Mouse (Mus musculus): ENCODE data around the gene Kremen1. TPM values are rescaled to one million over a fixed set of nuclear protein-coding genes. Genes with fewer than 3 reads are reported as not detected.

Kremen1 gene
- polyA plus RNA-seq, 1 experiment = 23.9 TPM

DNA sequence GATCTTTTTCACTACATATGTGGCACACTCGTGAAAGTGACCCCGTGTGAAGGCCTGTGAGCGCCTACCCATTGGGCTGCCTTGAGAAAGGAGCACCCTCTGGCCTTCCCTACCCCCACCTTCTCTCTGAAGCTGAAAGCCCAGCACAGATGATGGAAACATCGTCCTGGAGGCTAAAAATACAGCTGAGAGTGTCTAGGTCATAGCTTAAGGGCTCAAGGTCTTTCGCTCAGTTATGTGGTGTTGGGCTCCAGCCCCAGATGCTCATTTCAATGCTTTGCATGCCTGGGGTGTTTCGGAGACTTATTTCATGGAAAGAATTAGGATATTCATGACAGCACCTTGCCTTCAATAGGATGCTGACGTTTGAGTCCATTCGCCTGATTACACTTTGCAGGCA, 4.4 kb upstream of the Kremen1 start:
- no peak for DNase-seq (ENCODE audit: low read depth)

DNA sequence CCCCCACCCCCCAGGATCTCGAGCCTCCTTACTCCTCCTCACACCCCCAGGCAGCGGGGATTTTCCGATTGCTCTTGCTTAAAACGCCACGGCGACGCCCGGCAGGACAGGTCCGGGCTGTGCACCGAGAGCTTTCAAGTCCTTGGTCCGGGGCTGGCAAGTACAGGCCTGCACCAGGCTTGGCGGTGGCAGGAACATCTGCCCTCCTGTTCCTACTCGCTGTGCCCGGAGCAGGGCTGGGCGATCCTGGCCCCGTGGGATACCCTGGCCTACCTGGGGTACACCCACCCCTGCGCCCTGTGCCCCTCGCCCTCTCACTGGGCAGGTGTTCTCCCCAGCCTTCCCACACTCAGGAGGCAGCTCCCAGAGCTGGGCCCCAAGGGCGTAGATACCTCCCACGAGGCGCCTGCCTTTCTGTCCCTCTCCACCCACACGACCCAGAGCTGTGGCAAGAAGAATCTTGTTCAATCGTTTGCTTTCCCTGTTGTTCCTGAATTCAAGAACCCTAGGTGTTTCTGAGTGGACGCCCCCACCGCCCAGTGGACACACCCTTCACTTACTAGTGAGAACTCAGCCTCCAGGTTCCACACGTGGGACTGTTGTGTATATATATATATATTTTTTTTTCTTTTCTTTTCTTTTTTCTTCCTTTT, 1.8 kb upstream of the Kremen1 start:
- no peak for DNase-seq (ENCODE audit: low read depth)

DNA sequence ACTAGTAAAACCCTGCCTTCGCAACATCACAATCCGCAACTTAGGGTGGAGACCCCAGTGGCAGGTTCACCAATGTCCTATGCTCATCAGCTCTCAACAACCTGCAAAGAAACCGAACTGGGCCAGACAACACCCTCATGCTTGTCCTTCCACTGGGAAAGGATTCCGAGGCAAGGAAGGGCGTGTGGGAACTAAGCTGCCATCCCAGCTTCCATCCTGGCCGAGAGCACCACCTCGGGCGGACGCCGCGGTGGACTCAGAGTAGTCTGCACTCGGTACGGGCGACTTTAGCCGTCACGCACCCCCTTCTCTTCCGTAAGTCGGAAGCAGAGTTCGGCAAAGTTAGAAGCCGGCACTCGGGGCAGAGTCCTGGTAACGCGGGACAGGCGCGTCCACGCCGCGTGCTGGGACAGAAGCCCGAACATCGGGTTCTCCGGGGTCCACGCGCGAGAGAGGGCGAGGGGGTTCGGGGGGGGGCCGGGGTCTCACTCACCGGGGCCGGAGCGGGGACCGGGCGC, 357 bp downstream of the Kremen1 start:
- no peak for DNase-seq (ENCODE audit: low read depth)

DNA sequence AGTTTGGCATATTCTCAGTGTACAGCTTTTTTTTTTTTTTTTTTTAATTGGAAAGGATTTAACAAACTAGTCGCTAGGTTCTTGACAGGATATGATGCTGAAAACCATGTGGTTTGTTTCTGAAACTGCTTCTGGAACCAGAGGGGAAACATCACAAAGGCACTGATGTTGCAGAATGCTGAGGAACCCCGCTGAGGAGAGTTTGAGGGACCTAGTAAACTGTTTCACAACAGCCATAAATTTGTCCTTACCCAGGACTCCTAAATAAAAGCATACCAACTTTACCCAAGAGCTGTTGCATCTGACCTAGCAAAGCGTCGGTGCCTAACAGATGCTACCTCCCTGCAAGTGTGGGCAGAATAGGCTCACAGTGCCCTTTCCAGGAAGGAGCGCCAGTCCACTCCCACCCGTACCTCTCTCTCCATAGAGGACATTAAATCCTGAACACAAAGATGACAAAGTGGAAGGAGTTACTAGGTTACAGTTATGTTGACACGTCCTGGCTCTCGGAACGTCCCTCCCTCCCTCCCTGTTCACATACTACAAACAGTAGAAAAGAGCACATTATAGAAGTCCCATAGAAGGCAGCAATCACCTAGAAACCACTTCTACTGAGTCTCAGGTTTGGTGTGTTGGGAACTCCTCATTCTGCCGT, 1.3 kb downstream of the Kremen1 start:
- DNase-seq (ENCODE audit: low read depth) = no peak

DNA sequence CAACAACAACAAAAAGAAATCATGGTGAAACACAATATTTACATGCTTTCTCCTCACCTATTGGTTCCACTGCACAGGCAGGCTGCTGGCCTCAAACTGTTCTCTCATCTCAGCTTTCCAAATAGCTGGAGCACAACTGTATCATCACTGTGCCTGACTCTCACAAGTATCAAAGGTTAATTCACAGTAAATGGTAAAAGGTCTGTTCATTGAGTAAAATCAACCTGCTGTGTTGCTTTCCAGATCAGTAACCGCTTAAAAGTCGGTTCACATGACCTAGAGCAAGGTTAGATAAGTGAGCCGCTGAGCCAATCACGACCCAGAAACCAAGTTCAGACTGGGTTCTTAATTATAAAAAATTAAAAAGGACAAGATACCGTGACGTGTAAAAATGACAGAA, 3.3 kb downstream of the Kremen1 start:
- no peak for DNase-seq (ENCODE audit: low read depth)

DNA sequence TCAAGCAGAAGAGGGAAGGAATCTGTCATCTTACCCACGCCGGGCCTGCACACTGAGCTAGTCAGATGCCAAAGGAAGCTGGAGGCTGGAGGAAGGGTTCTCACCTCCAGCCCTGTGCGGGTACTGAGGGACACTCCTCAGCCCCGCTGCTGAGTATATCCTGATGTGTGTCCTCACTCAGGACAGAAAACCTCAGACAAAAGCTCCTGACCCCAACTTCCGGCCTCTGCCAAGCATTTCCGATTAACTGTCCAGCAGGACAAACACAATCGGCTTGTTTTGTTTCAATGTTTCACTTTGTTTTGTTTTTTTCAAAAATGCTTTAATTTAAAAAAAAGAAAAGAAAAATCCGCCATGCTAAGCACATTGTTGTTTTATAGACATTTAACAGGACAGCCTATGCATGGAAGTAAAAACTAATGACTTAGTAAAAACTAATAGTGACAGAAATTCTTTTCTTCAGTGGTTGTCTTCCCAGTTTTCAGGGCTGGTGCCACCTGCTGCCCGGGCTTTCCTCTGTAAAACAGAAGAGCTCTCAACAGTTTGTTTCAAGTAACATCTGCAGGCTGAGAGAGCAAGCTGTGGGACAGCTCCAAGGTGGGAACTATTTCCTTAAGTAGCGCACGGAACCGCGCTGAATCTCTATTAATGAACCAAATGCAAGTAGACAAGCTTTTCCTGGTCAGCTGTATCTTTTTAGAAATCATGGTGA, 4.1 kb downstream of the Kremen1 start:
- no peak for DNase-seq (ENCODE audit: low read depth)

DNA sequence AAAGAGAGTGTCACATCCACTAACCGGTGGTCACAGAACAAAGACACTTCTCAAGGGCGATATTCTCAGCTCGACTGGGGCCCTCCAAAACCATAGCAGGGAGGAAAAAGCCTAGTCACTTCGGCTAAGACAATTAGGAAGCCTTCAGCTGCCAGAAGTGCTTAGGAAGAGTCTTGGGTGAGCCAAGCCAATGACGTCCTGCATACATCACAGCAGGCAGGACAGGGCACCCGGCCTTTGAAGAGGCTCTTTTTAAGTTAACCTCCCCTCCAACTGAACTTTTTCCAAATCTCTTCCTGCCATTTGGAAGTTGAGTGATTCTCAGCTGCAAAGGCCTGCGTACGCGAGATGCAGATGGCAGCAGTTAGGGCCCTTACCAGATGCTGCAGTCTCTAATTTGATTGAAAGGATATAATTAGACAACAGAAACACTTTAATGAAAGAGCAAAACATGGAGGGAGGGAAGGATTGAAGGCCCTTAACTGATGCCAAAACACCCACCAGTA, 5.8 kb downstream of the Kremen1 start:
- no peak for DNase-seq (ENCODE audit: low read depth)

DNA sequence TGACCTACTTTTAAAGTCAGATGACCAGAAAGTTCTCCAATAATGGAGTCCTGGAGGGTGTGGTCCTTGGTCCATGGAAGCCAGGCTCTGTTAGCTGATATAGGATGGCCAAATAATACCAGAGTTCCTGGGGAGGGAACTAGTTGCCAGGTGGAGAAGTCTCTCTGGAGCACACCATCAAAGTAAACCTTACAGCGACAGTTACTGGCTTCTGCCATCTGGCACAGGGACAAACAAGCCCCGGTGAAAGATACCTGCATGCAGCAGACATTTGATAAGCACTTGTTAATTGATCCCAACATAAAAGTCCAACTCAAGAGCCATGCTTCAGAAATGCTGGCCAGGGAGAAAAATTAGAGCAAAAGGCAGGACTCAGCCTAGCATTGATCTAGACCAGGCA, 7.3 kb downstream of the Kremen1 start:
- DNase-seq (ENCODE audit: low read depth) = no peak

DNA sequence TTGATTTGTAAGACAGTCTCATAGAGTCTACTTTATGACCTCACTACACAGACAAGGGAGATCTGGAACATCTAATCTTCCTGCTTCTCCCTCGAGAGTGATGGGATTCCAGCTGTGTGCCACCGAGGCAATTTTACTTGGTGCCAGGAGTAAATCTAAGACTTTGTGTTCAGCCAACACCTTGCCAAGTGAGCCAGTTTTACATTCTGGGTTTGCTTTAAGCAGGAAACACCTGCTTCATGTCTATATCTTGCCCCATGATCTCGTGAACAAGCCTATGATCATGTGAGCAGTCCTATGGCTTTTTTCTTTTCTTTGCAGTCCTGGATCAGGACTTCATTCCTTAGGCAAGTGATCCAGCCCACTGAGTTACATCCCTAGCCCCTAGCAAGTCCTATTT, 7.8 kb downstream of the Kremen1 start:
- DNase-seq (ENCODE audit: low read depth) = no peak

DNA sequence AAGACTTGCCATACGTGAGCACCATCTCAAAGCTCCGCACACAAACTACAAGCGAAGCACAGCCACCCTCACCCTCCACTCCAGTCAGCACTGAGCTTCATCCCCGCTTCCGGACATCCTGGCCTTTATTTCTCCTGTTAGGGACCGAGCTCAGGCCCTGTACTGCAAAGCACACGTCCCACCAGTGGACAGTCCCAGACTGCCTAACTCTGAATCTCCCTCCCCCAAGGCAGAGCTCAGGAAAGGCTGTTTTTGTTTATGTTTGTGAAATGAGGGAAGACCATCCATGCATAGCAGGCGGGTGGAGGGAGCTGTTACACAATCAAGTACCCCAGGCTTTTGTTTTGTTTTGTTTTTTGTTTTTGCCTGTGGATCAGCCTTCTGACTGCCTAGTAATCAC, 8.6 kb downstream of the Kremen1 start:
- no peak for DNase-seq (ENCODE audit: low read depth)

DNA sequence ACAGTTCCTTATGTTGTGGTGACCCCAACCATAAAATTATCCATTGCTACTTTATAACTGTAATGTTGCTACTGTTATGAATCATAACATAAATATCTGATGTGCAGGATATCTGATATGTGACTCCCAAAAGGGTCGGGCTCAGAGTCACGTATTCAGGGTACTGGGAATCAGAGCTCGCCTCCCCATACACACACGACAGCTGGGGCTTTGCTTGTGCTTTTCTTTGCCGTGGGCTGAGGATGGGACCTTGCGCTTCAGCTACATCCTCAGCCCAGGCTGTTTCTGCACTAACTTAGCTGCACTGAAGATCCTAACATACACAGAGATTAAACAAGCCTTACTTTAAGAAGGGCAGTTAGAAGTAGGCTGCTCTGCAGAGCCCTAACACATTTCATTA, 10.2 kb downstream of the Kremen1 start:
- DNase-seq (ENCODE audit: low read depth) = no peak

DNA sequence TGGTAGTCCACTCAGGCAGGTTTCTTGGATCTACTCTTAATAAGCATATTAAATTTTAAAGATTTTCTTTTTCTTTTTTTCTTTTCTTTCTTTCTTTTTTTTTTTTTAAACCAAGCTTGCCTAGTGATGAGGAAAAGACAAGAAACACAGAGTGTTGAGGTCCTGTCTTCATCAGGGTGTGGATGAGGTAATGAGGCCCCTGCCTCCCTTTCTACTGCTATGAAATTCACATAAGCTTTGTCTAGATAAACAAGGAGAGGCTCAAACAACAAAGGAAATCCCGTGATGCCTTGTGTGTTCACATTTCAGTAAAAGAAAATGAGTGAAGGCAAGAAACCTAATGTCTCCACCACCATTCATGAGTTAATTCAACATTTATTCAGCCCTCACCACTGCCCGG, 13.2 kb downstream of the Kremen1 start:
- no peak for DNase-seq (ENCODE audit: low read depth)

DNA sequence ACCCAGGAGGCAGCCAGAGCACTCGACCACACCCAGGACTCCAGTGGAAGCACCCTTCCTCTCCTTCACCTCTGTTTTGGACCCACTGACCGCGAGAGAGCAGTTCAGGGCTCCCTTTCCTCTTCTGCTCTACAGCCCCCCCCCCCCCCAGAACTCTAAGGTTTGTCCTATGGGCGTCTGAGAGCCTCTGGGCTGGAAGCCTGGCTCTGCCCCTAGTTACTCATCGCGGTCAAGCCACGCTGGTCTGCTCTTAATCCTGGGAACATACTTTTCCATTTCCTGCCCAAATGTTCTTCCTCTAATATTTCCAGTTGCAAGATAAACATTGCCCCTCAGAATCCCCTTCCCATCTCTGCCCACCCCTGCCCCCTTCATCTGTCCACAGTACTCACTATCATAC, 15.9 kb downstream of the Kremen1 start:
- DNase-seq (ENCODE audit: low read depth) = no peak

DNA sequence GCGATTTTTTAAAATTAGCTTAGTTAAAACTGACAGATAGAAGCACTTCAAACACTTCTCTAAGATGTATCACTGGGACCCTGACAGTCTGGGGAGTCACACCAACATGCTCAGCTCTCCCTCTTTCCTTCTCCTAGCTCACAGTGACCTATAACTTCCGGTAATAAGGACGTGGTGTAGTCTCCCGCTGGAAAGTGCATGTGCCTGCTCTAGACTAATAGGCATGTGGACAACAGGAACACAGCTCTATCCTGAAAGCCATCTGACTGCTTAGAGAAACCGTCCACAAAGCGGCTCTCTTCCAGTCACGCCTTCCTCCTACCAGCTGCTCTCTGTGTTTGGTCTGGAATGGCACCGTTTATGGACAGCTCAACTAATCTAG, 16.6 kb downstream of the Kremen1 start:
- no peak for DNase-seq (ENCODE audit: low read depth)

DNA sequence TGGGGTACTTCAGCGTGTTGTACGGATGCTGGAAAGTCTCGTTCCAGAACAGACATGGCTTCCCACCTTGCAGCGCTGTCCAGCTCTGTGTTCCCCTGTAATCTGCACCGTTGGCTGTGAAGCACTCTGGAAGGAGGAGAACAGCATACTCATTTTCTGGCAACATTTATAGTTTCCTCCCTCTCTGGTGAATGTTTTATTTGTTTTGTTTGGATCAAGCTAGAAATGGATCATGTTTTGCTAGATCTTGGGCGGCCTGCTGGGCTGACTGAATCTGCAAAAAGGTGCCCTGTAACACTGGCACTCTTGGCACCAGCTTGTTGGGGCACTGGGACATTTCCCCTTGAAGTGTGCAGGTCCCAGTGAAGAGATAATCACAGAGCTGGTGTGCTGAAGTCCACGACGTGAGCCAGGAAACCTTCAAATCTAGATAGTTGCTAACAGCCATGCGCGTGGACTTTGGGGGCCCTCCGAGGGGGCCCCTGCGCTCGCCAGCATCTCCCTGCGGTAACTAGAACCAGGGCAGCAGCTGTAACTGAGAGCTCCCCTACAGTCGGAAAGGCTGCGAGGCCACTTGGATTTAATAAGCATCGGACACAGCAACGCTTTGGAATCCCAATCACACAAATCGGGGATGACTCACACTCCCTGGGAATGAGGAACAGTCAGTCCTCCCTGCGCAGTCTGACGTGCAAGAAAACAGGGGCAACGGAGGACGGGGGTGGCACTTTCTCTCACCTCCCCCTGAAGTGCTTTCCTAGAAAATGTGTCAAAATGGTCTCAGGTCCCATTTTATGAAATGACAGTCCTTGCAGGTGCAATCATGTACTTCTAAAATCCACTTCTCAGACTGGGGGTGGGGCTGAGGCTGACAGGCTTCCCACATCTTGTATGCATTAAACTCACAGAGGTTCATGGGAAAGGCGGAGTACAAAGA, 17.3 kb downstream of the Kremen1 start:
- DNase-seq (ENCODE audit: low read depth) = no peak

DNA sequence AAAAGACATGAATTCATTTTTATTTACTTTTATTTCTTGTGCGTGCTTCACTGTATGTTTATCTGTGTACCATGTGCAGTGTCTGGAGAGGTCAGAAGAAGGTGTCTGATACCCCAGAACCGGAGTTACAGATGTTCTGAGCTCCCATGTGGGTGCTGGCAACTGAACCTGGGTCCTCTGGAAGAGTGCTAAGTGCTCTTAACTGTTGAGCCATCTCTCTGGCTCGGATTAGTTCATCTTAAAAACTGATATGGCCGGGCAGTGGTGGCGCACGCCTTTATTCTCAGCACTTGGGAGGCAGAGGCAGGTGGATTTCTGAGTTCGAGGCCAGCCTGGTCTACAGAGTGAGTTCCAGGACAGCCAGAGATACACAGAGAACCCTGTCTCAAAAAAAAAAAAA, 18.1 kb downstream of the Kremen1 start:
- no peak for DNase-seq (ENCODE audit: low read depth)

DNA sequence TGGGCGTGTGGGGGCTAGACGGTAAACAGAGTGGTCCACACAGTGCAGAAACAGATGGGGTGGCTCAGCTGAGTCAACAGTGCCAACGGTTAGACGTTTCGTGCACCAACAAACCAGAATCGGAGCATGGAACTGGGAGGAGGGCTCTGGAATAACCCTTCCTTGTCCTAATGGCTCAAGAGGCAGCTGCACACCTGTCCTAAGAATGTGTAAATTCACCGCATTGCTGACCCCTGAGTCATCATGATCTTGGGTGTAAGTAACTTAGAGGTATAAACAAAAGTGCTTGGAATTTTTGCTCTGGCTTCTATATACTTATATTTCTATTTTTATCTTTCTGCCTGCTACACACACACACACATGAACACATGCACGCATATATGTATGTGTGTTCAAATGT, 19.2 kb downstream of the Kremen1 start:
- no peak for DNase-seq (ENCODE audit: low read depth)

DNA sequence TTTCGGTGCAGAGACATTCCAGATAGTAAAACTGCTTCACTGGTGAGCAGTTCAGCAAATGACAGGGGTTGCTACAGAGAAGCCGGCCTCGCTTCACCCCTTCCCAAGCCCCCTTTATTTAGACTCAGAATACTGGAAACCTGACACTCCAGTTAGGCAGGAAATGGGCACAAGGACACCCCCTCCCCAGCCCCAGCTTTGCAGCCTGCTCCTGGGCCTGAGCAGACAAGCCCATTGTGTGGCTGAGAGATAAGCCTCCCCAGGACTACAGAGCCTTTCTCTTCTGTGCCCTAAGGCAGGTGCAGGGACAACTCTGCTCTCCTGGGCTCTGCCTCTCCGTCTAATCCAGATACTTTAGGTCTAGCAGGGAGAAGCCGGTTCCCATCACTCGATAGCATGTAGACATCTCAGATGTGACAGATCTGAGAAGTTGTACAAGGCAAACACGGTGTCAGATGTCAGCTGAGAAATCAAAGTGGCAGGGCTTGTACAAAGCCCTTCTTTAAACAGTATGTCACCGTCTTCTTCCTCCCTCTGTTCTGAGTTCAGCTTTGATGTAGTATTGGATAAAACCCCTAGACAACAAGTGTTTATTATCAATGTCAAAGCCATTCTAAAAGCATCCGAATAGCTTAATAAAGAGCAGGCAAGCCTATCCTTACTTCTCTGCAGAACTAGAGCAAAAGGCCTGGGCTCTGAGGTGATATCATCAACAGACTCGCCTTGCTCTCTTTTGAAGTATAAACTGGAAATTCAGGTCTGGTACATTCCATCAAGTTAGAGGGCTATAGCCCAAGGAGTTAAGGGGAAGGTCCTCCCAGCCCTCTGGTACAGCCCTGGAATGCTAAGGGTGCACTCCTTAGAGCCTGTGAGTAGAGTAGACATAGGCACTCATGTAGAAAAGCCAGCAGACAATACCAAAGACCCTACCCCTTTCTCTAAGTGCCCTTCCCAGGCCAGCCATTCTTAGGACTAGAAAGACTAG, 21.4 kb downstream of the Kremen1 start:
- no peak for DNase-seq (ENCODE audit: low read depth)

DNA sequence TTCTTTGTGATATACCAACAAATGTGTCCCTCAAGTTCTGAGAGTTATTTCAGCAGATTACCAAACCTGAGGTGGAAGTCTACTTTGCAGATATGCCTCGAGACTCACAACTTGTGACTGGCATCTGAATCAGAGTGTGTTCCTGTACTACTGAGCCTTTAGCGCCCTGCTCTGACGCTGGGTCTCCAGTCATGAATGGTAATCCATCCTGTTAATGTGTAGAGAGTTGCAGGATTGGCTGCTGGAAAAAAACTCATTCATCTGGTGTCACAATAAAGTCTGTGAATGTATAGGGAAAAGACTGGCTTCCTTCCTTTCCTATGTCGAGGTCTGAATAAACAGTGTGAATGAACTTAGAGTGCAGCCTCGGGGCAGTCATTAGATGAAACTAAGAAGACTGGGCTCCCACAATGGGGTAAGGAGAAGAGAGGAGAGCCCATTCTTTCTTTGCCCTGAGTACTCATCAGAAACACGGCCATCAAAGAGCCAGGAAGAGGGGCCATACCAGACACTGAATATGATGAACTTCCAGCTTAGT, 41.4 kb downstream of the Kremen1 start:
- DNase-seq (ENCODE audit: low read depth) = no peak

DNA sequence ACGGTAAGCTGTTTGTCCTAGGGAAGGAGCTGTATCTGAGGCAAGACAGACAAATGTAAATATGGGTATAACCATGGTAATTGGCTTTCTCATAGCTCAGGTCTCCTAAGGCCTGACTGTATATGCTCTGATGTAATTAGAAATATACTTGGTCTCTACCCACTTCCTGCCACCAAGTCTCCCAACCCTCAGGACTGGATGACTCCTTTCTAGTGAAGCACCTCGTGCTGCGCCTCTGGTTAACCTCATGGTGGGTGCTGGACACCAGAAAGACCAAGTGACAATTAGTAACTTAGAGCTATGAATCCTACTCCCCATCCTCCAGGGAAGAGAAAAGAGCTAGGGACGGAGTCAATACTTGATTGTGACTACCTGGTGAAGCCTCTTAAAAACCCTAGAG, 42.0 kb downstream of the Kremen1 start:
- no peak for DNase-seq (ENCODE audit: low read depth)

Measured in gonadal fat pad, adult 2 months (tissue).